Mouse (Mus musculus): Measurements from ENCODE around the gene Rer1.

GRCm38 (mm10) chr4:155066834-155067522, 19.2 kb downstream of the Rer1 start, which contains the start of gene Pex10:
- TF ChIP-seq CTCF (IDR thresholded peaks at IDR 0.05; ENCODE audit: control insufficient read depth, insufficient read depth, low read length) (peak; percentile 0; the same call in 1 of the 2 replicates), POLR2A (IDR thresholded peaks at IDR 0.05; ENCODE audit: borderline replicate concordance, control insufficient read depth, low read depth, low read length) (peak; percentile 86; the same call in 1 of the 2 replicates)
